Mouse (Mus musculus) forebrain, embryonic 11.5 days (tissue): ENCODE measurements around the gene Iqsec3. TPM values are rescaled to one million over a fixed set of nuclear protein-coding genes. Genes with fewer than 3 reads are reported as not detected.

ENCODE experiments used
- ATAC-seq: fragments of 200-750 bp; cut with Nextera tagmentation; replicated peaks from 2 replicates; pipeline ENCODE4 v1.8.0; 2017; ENCODE audit warnings: moderate TSS enrichment; ENCODE audit not compliant: low FRiP score
- DNase-seq: peaks from one replicate; pipeline ENCODE4 v3.0.0-alpha.2; 2017; ENCODE audit warnings: low spot score
- H3K27ac ChIP-seq: fragments of 300-500 bp; sonication (generic); 2 replicates; pipeline ENCODE4 v1.5.1; 2014; ENCODE audit warnings: low read depth, low read length
- H3K27me3 ChIP-seq: fragments of 300-500 bp; sonication (generic); 2 replicates; pipeline ENCODE4 v1.6.1; 2014; ENCODE audit warnings: mild to moderate bottlenecking, low read length, mixed read lengths; ENCODE audit not compliant: control insufficient read depth, insufficient read depth
- H3K36me3 ChIP-seq: fragments of 300-500 bp; sonication (generic); 2 replicates; pipeline ENCODE4 v1.6.1; 2014; ENCODE audit warnings: mild to moderate bottlenecking, low read length, moderate library complexity, mixed read lengths; ENCODE audit not compliant: control insufficient read depth, insufficient read depth
- H3K4me1 ChIP-seq: fragments of 300-500 bp; sonication (generic); replicated peaks from 2 replicates; pipeline ENCODE4 v1.6.1; 2014; ENCODE audit warnings: low read length, mixed read lengths; ENCODE audit not compliant: control insufficient read depth, insufficient read depth
- H3K4me2 ChIP-seq: fragments of 300-500 bp; sonication (generic); 2 replicates; pipeline ENCODE4 v1.6.1; 2014; ENCODE audit warnings: low read depth, mild to moderate bottlenecking, low read length, moderate library complexity, mixed read lengths; ENCODE audit not compliant: severe bottlenecking
- H3K4me3 ChIP-seq: fragments of 300-500 bp; sonication (generic); 2 replicates; pipeline ENCODE4 v1.5.1; 2014; ENCODE audit warnings: low read depth, low read length
- H3K9ac ChIP-seq: fragments of 300-500 bp; sonication (generic); 2 replicates; pipeline ENCODE4 v1.6.1; 2014; ENCODE audit warnings: low read length
- H3K9me3 ChIP-seq: fragments of 300-500 bp; sonication (generic); 2 replicates; pipeline ENCODE4 v1.6.1; 2016; ENCODE audit warnings: low read length, mixed read lengths; ENCODE audit not compliant: control insufficient read depth
- WGBS: fragments of 180-500 bp; shearing (Covaris S2); extraction: QIAGEN DNeasy Blood & Tissue Kit; methylation state at CpG from one replicate; pipeline ENCODE4 v1.1.7; 2014; 5-methylcytosine and 5-hydroxymethylcytosine counted together
- microRNA-seq: library from miRNA; unstranded; fragments of <30 nt; microRNA quantifications from one replicate; pipeline ENCODE4, GENCODE M21; 2016; ENCODE audit not compliant: insufficient number of aligned reads
- polyA plus RNA-seq: library from polyadenylated mRNA; unstranded; fragments of >200 nt; fragmentation: Nextera tagmentation; extraction: Ambion mirVana; gene quantifications from 2 replicates; pipeline ENCODE4 v1.2.1, GENCODE M21; 2014

The Iqsec3 gene
- polyA plus RNA-seq, 1 experiment from 2014 or later, result 0.90 TPM

DNA sequence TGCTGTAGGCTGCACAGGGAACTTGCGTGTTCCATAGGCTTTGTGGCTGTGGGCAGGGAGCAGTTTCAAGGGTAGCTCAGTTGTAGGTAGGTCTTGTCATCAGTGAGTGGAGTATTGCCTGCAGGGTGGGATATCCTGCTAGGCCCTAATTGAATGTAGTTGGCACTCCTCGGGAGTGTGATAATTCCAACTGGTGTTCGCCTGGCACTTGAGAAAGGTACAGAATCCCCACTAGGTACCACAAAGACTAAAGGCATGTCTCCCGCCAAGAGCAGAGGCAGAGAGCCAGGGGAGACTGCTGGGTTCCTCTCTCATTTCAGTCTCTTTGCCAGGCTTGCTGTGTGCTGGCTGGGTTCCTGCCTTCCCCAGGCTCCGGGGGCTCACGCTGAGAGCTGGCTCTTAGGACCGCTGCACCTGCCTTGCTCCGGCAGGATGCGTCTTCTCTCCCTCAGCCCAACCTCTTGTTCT lies 145.0 kb downstream of the Iqsec3 start:
- Histone ChIP-seq H3K36me3 (no peaks in the 10 kb centered on the region), H3K4me2 (no peak overlapping the region), H3K4me1 (peaks cover 3% of the 10 kb centered on the region; the same call in 1 of the 2 replicates), H3K4me3 (no peak overlapping the region), H3K27me3 (no peaks in the 10 kb centered on the region), H3K27ac (no peak overlapping the region), H3K9me3 (no peaks in the 10 kb centered on the region), H3K9ac (no peak overlapping the region)
- no peak for DNase-seq
- WGBS, result 64% methylated on average over 9 of the region's 9 CpGs
- ATAC-seq, result no peak

DNA sequence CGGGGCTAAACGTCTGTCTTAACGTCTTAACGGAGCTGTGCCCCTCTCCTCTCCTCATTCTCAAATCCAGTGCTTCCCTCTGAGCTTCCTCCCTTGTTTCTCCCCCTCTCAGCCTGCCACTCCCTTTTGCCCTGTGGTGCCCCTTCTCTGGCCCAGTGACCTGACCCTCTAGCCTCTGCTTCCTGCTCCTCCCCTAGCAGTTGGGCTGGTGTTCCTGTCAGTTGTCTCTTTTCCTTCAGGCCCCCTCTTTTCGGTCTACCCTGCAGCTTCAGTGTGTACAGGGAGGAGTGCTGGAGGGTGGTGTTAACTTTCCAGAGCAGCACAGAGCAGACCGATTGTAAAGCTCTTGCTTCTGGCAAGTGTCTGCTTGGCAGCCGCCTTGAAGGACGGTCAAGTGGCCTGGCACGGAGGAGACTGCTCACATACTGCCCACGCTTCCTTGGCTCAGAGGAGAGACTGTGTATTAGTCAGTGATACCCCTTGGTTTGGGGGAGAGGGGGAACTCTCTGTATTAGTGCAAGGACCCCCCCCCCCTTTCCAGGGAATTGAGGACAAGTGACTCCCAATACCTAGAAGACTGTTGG lies 146.9 kb downstream of the Iqsec3 start:
- Histone ChIP-seq H3K27ac (no peak overlapping the region), H3K4me1 (peaks cover 3% of the 10 kb centered on the region; the same call in 1 of the 2 replicates), H3K9me3 (no peaks in the 10 kb centered on the region), H3K4me3 (no peak overlapping the region), H3K36me3 (no peaks in the 10 kb centered on the region), H3K27me3 (no peaks in the 10 kb centered on the region), H3K4me2 (no peak overlapping the region), H3K9ac (no peak overlapping the region)
- ATAC-seq, result no peak
- WGBS, result 73% methylated on average over 10 of the region's 10 CpGs
- no peak for DNase-seq

- 83% methylated on average over 9 of the region's 9 CpGs for WGBS
Measured at GRCm38 (mm10) chr6:121325740-121326139, 147.7 kb downstream of the Iqsec3 start.

DNA sequence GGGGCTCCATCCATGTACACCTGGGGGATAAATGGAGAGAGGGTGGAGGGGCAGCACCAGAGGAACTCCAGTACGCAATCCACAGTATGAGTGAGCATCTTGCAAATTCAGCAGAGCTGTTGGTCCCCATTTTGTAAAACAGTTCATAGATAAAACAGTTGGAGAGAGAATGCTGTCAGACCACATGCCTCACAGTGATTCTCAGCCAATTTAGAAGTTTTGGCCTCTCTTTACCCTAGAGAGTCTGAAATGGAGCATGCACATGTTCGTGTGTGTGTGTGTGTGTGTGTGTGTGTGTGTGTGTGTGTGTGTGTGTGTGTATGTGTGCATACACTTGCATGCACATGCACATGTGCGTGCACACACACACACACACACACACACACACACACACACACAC lies 148.2 kb downstream of the Iqsec3 start:
- DNase-seq, result no peak
- Histone ChIP-seq H3K4me2 (no peak overlapping the region), H3K27me3 (no peaks in the 10 kb centered on the region), H3K36me3 (no peaks in the 10 kb centered on the region), H3K9me3 (no peaks in the 10 kb centered on the region), H3K9ac (no peak overlapping the region), H3K4me3 (no peak overlapping the region), H3K4me1 (peaks cover 3% of the 10 kb centered on the region; the same call in 1 of the 2 replicates), H3K27ac (no peak overlapping the region)
- WGBS, result 85% methylated on average over 3 of the region's 3 CpGs
- no peak for ATAC-seq

More at GRCm38 (mm10) chr6:121325740-121326139, 147.7 kb downstream of the Iqsec3 start:
- ATAC-seq (no peak), DNase-seq (no peak)
- Histone ChIP-seq H3K27me3 (no peaks in the 10 kb centered on the region), H3K4me3 (no peak overlapping the region), H3K27ac (no peak overlapping the region), H3K9ac (no peak overlapping the region), H3K9me3 (no peaks in the 10 kb centered on the region), H3K36me3 (no peaks in the 10 kb centered on the region), H3K4me2 (no peak overlapping the region), H3K4me1 (peaks cover 3% of the 10 kb centered on the region; the same call in 1 of the 2 replicates)

Small RNAs within 50 kb of the gene (microRNA-seq; reads per million reads assigned to microRNA genes)
- not detected for gene Gm24855

Other genes with a start within 250 kb of the Iqsec3 start
- 1.2 and 1.3 TPM in 2 replicates for gene Usp18, start 227.8 kb downstream of the Iqsec3 start, polyA plus RNA-seq
- 1.2 and 1.3 TPM in 2 replicates for gene Slc6a13, start 173.5 kb downstream of the Iqsec3 start, polyA plus RNA-seq
- gene Slc6a12, start 130.6 kb downstream of the Iqsec3 start, polyA plus RNA-seq, result 0.15 TPM in 1 of 2 replicates, not detected in the other
- 2.9 and 3.9 TPM in 2 replicates for gene A2m, start 161.7 kb upstream of the Iqsec3 start, polyA plus RNA-seq